Mouse (Mus musculus) liver, embryonic 15.5 days (tissue): ENCODE results near the gene Olfr1053. TPM values are rescaled to one million over a fixed set of nuclear protein-coding genes. Genes with fewer than 3 reads are reported as not detected.
"Not testable (repeated sequence)": the region's sequence is repeated elsewhere in the genome, so short reads cannot be mapped to it uniquely, and the experiment has no call there.

Experiments
- ATAC-seq: fragments of 200-750 bp; cut with Nextera tagmentation; 2 replicates; pipeline ENCODE4 v1.8.0; 2017; ENCODE audit warnings: moderate number of reproducible peaks, mild to moderate bottlenecking, moderate library complexity; ENCODE audit not compliant: insufficient read depth
- H3K27ac ChIP-seq: fragments of 300-500 bp; sonication (generic); replicated peaks from 2 replicates; pipeline ENCODE4 v1.5.1; 2015; ENCODE audit warnings: mild to moderate bottlenecking, inconsistent platforms
- H3K27me3 ChIP-seq: fragments of 300-500 bp; sonication (generic); 2 replicates; pipeline ENCODE4 v1.6.1; 2015; ENCODE audit warnings: mild to moderate bottlenecking, inconsistent platforms
- H3K36me3 ChIP-seq: fragments of 300-500 bp; sonication (generic); replicated peaks from 2 replicates; pipeline ENCODE4 v1.6.1; 2015; ENCODE audit warnings: moderate library complexity, mild to moderate bottlenecking, inconsistent platforms
- H3K4me1 ChIP-seq: fragments of 300-500 bp; sonication (generic); replicated peaks from 2 replicates; pipeline ENCODE4 v1.6.1; 2015; ENCODE audit warnings: inconsistent platforms
- H3K4me2 ChIP-seq: fragments of 300-500 bp; sonication (generic); 2 replicates; pipeline ENCODE4 v1.6.1; 2015; ENCODE audit warnings: moderate library complexity, mild to moderate bottlenecking, inconsistent platforms
- H3K4me3 ChIP-seq: fragments of 300-500 bp; sonication (generic); replicated peaks from 2 replicates; pipeline ENCODE4 v1.5.1; 2015; ENCODE audit warnings: mild to moderate bottlenecking, inconsistent platforms
- H3K9ac ChIP-seq: fragments of 300-500 bp; sonication (generic); 2 replicates; pipeline ENCODE4 v1.6.1; 2015; ENCODE audit warnings: moderate library complexity, mild to moderate bottlenecking, inconsistent platforms
- H3K9me3 ChIP-seq: fragments of 300-500 bp; sonication (generic); replicated peaks from 2 replicates; pipeline ENCODE4 v1.6.1; 2016; ENCODE audit warnings: inconsistent platforms
- WGBS: fragments of 180-500 bp; shearing (Covaris S2); methylation state at CpG from one replicate; pipeline ENCODE4 v1.1.7; 2015; ENCODE audit warnings: mixed read lengths; ENCODE audit not compliant: insufficient replicate concordance; 5-methylcytosine and 5-hydroxymethylcytosine counted together
- polyA plus RNA-seq: library from polyadenylated mRNA; unstranded; fragments of >200 nt; fragmentation: Nextera tagmentation; extraction: Ambion mirVana; gene quantifications from 2 replicates; pipeline ENCODE4 v1.2.1, GENCODE M21; 2015

Gene Olfr1053
- polyA plus RNA-seq: not detected in 2 replicates

GRCm38 (mm10) chr2:86315184-86315583 lies at the start of gene Olfr1053:
Olfr1053 (minus strand) TSS chr2:86315284.
- Histone ChIP-seq H3K36me3 (no peaks in the 10 kb centered on the region), H3K27me3 (no peaks in the 10 kb centered on the region), H3K4me2 (no peak within 1 kb of the TSS), H3K27ac (no peak within 1 kb of the TSS), H3K4me1 (no peaks in the 10 kb centered on the region), H3K4me3 (no peak within 1 kb of the TSS), H3K9me3 (no peaks in the 10 kb centered on the region), H3K9ac (no peak within 1 kb of the TSS)
- no peak for ATAC-seq
- WGBS: 42% methylated on average over 3 of the region's 3 CpGs

- Histone ChIP-seq H3K9me3 (no peaks in the 10 kb centered on the region), H3K4me3 (no peak within 1 kb of the TSS), H3K27me3 (no peaks in the 10 kb centered on the region), H3K4me1 (no peaks in the 10 kb centered on the region), H3K27ac (no peak within 1 kb of the TSS), H3K36me3 (no peaks in the 10 kb centered on the region), H3K4me2 (no peak within 1 kb of the TSS), H3K9ac (no peak within 1 kb of the TSS)
- ATAC-seq: no peak
These were observed 47.3 kb upstream of the Olfr1053 start, which contains the start of gene Olfr1056 for GRCm38 (mm10) chr2:86362369-86362768. Olfr1056 (minus strand) TSS chr2:86362469.

- WGBS: 70% methylated on average over 1 of the region's 1 CpGs
- H3K4me2 ChIP-seq, H3K27me3 ChIP-seq, H3K9ac ChIP-seq, H3K4me1 ChIP-seq, H3K36me3 ChIP-seq, H3K27ac ChIP-seq, H3K9me3 ChIP-seq, H3K4me3 ChIP-seq, ATAC-seq: not testable (repeated sequence)
These were observed 36.7 kb upstream of the Olfr1053 start for GRCm38 (mm10) chr2:86351751-86352150.

- Histone ChIP-seq H3K27me3 (no peaks in the 10 kb centered on the region), H3K4me1 (no peaks in the 10 kb centered on the region), H3K36me3 (no peaks in the 10 kb centered on the region), H3K4me3 (no peak within 1 kb of the TSS), H3K9me3 (no peaks in the 10 kb centered on the region), H3K27ac (no peak within 1 kb of the TSS), H3K4me2 (no peak within 1 kb of the TSS), H3K9ac (no peak within 1 kb of the TSS)
- 66% methylated on average over 5 of the region's 5 CpGs for WGBS
- ATAC-seq: no peak
These were observed 35.1 kb upstream of the Olfr1053 start, which contains the start of gene Olfr1055 for GRCm38 (mm10) chr2:86350184-86350583. Olfr1055 (minus strand) TSS chr2:86350284.

- Histone ChIP-seq H3K9me3 (no peaks in the 10 kb centered on the region), H3K27me3 (no peaks in the 10 kb centered on the region), H3K27ac (no peak within 1 kb of the TSS), H3K36me3 (no peaks in the 10 kb centered on the region), H3K9ac (no peak within 1 kb of the TSS), H3K4me3 (no peak within 1 kb of the TSS), H3K4me1 (no peaks in the 10 kb centered on the region), H3K4me2 (no peak within 1 kb of the TSS)
- 73% methylated on average over 3 of the region's 3 CpGs for WGBS
- ATAC-seq: no peak
These were observed 20.2 kb upstream of the Olfr1053 start, which contains the start of gene Olfr1054 for GRCm38 (mm10) chr2:86335333-86335732. Olfr1054 (minus strand) TSS chr2:86335433.

- Histone ChIP-seq H3K4me1 (no peaks in the 10 kb centered on the region), H3K27me3 (no peaks in the 10 kb centered on the region), H3K9ac (no peak within 1 kb of the TSS), H3K4me3 (no peak within 1 kb of the TSS), H3K4me2 (no peak within 1 kb of the TSS), H3K9me3 (no peaks in the 10 kb centered on the region), H3K36me3 (no peaks in the 10 kb centered on the region), H3K27ac (no peak within 1 kb of the TSS)
- ATAC-seq: no peak
These were observed 22.9 kb downstream of the Olfr1053 start, which contains the start of gene Olfr1052 for GRCm38 (mm10) chr2:86292155-86292554. Olfr1052 (plus strand) TSS chr2:86292455.

- not testable (repeated sequence) for H3K9me3 ChIP-seq, H3K36me3 ChIP-seq, H3K4me3 ChIP-seq, ATAC-seq, H3K4me2 ChIP-seq, H3K4me1 ChIP-seq, H3K27me3 ChIP-seq, H3K27ac ChIP-seq, H3K9ac ChIP-seq
These were observed 36.1 kb downstream of the Olfr1053 start, which contains the start of gene Olfr1051 for GRCm38 (mm10) chr2:86278988-86279387. Olfr1051 (minus strand) TSS chr2:86279088.

Other genes starting within 250 kb of the Olfr1053 start
- gene Olfr1036, start 241.3 kb downstream of the Olfr1053 start, polyA plus RNA-seq: not detected in 2 replicates
- gene Olfr1037, start 227.9 kb downstream of the Olfr1053 start, polyA plus RNA-seq: not detected in 2 replicates
- not detected in 2 replicates for gene Olfr1039, start 179.4 kb downstream of the Olfr1053 start, polyA plus RNA-seq
- not detected in 2 replicates for gene Olfr1040, start 168.6 kb downstream of the Olfr1053 start, polyA plus RNA-seq
- not detected in 2 replicates for gene Olfr1042, start 153.4 kb downstream of the Olfr1053 start, polyA plus RNA-seq
- gene Olfr1043, start 147.8 kb downstream of the Olfr1053 start, polyA plus RNA-seq: not detected in 2 replicates
- gene Olfr1044, start 137.5 kb downstream of the Olfr1053 start, polyA plus RNA-seq: not detected in 2 replicates
- not detected in 2 replicates for gene Olfr52, start 129.6 kb downstream of the Olfr1053 start, polyA plus RNA-seq
- gene Olfr1045, start 112.3 kb downstream of the Olfr1053 start, polyA plus RNA-seq: not detected in 2 replicates
- not detected in 2 replicates for gene Olfr1046, start 96.0 kb downstream of the Olfr1053 start, polyA plus RNA-seq
- gene Olfr1047, start 83.9 kb downstream of the Olfr1053 start, polyA plus RNA-seq: not detected in 2 replicates
- not detected in 2 replicates for gene Olfr1048, start 75.0 kb downstream of the Olfr1053 start, polyA plus RNA-seq
- gene Olfr1049, start 57.0 kb downstream of the Olfr1053 start, polyA plus RNA-seq: not detected in 2 replicates
- not detected in 2 replicates for gene Olfr1051, start 36.2 kb downstream of the Olfr1053 start, polyA plus RNA-seq
- not detected in 2 replicates for gene Olfr1052, start 22.8 kb downstream of the Olfr1053 start, polyA plus RNA-seq
- gene Olfr1054, start 20.1 kb upstream of the Olfr1053 start, polyA plus RNA-seq: not detected in 2 replicates
- gene Olfr1055, start 35.0 kb upstream of the Olfr1053 start, polyA plus RNA-seq: not detected in 2 replicates
- gene Olfr1056, start 47.2 kb upstream of the Olfr1053 start, polyA plus RNA-seq: not detected in 2 replicates
- gene Olfr1057, start 63.1 kb upstream of the Olfr1053 start, polyA plus RNA-seq: not detected in 2 replicates
- not detected in 2 replicates for gene Olfr1058, start 73.3 kb upstream of the Olfr1053 start, polyA plus RNA-seq
- gene Olfr1061, start 98.8 kb upstream of the Olfr1053 start, polyA plus RNA-seq: not detected in 2 replicates
- gene Olfr1062, start 111.5 kb upstream of the Olfr1053 start, polyA plus RNA-seq: not detected in 2 replicates
- not detected in 2 replicates for gene Olfr1065, start 135.3 kb upstream of the Olfr1053 start, polyA plus RNA-seq
- gene Olfr1066, start 141.0 kb upstream of the Olfr1053 start, polyA plus RNA-seq: not detected in 2 replicates
- gene Olfr228, start 172.1 kb upstream of the Olfr1053 start, polyA plus RNA-seq: not detected in 2 replicates
- gene Olfr1076, start 193.2 kb upstream of the Olfr1053 start, polyA plus RNA-seq: not detected in 2 replicates
- gene Olfr1079, start 227.2 kb upstream of the Olfr1053 start, polyA plus RNA-seq: not detected in 2 replicates
- gene Olfr1080, start 243.0 kb upstream of the Olfr1053 start, polyA plus RNA-seq: not detected in 2 replicates